Mouse (Mus musculus) 416B (cell line): ENCODE data around the gene Gfpt1.
"Not testable (repeated sequence)": the region's sequence is repeated elsewhere in the genome, so short reads cannot be mapped to it uniquely, and the experiment has no call there.

Experiments
- DNase-seq: peaks from one replicate; pipeline ENCODE4 v3.0.0; 2011; ENCODE audit warnings: low read depth

Gfpt1 gene

DNA sequence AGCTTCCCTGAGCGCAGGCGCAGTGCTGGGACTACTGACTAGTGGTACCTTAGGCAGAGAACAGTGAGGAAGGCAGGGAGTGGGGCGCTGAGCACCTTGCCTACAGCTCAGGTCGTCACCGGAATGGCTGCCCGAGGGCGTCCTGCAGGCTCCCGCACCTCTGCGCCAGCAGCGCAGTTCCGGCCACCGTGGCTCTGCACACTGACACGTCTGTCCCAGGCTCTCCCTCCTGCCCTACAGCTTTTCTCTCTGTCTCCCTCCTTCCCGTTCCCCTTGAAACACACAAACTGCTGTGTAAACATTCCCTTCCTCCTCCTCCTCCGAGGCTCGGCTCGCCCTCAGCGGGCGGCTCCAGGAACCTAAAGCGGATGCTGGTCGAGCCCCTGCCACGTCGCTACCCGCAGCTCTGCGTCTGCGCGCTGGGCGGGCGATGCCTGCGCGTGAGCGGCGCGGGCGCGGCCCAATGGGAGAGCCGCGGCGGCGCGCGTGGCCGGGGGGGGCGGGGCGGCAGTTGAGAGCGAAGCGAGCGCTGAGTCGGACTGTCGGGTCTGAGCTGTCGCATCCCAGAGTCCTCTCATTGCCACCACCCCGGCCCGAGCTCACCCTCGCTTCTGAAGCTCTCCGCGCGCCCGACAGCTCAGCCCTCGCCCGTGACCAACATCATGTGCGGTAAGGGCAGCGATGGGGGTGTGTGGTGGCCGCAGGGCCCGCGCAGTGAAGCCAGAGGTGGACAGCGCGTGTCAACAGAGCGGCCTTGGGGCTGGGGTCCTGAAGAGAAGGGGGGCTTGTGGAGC is at the start of gene Gfpt1:
Gfpt1 (plus strand) TSS at position 510 of the 794 bp plus-strand sequence.
- DNase-seq = peak; percentile 94

DNA sequence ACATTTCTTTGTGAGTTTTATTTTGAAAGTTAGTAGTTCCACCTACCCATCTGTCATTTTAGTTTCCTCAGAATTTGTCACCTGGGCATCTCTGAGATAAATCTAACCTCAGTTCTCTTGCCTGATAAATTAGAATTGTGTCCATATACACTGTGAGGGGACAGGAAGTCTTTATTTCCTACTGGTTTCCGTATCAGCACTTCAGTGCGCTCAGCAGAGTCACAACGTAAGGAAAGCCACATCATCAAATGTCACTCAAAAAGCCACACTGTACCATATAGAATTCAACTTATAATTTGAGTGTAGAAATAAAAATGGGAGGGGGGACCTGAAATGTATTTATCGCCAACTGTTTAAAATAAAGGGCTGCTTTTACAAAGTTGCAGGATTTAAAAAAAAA is 48.4 kb upstream of the Gfpt1 start:
- peak; percentile 72 for DNase-seq

DNA sequence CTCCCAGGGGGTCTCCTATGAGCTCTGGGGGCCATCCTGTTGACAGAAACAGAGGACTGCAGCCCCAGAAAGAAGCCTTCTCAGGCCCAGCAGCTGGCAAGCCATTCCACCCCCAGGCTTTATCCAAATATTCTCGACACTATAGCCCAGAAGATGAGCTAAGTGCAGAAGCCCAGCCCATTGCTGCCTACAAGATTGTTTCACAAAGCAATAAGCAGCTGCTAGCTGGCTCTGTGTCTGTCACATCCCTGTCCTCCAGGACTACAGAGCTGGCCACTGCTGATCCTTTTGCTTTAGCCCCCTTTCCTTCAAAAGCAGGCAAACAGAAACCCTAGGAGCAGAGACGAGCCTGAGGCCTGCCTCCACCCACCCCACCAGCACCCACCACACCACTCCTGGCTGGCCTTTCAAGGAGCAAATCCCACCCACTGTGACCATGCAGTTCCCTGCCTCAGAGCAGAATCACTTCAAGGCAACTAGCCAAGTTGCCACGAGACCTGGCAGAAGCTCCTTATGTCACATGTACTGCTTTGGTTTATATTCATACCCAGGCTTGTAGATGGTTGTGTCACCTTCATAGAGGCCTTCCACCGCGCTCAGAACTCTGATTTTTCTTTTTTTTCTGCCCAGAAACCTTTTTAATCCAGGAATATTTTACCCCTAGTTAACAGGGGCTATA is 45.9 kb upstream of the Gfpt1 start:
- DNase-seq = no peak

DNA sequence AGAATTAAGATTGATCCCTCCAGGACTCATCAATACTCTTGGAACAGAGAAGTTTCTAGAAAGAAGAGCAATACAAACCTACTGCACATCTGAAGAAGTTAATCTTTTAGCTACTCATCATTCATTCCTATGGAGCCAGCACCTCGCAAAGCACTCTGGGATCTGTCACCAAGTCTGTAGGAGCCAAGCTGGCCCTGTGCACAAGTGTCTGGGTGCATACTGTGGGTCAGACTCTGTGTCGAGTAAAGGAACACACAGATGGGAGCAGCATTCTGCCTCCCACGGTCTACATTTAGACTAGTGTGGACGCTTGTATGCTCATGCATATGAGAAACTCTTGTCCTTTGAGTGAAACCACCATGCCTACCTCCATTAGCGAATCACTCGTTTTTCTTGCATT is 45.3 kb upstream of the Gfpt1 start:
- DNase-seq = no peak

DNA sequence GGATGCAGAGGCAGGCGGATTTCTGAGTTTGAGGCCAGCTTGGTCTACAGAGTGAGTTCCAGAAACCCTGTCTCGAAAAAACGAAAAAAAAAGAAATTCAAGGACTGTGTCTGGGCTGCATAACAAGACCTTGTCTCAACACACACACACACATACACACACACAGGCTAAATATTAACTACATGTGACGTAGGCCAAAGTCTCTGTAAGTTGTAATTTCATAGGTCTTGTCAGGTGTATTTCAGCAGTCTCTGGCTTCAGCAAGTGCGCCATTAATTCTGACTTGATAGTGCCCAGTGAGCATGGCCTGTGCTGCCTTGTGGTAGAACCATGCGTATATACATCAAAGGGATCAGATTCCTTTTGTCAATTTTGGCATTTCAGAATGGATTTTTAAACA is 40.7 kb upstream of the Gfpt1 start:
- no peak for DNase-seq

DNA sequence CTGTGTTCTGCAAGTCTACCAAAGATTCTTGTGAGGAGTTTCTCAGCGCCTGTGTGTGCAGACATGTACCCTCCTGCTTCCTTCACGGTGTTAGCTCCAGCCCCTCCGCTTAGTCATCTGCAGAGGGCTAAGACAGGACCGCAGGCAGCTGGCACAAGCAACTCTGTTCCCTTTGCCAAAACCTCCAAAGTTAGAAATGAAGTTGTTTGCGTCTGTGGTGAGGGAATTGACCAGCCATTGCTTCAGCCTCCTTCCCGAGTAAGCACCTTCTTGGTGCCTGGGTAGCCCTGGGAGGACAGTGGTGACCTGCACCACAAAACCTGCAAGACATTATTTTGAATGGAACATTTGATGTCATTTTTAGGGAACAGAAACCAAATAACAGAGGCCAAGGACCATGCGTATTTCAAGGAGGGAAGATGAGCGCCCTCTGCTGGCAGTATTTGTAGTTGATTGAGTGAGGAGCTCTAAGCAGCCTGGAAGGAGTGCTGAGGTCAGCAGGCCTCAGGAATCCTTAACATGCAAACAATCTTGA is 40.1 kb upstream of the Gfpt1 start:
- peak; percentile 93 for DNase-seq

DNA sequence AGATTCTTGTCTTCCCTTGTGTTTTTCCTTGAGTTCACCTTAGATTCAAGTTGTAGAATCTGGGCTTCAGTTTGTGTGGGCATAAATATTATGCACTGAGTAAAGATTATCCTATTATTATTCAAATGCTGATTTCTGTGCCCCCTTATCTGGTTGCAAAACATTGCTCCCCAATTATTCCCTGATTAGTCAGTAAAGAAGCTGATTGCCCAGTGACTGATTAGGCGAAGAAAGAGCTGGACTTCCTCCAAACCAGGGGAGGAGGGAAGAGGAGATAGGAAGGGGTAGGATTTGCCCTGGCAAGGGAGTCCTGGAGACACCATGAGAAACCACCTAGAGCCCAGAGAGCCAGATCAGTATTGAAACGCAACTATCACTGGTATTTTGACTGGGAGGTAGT is 38.5 kb upstream of the Gfpt1 start:
- no peak for DNase-seq

DNA sequence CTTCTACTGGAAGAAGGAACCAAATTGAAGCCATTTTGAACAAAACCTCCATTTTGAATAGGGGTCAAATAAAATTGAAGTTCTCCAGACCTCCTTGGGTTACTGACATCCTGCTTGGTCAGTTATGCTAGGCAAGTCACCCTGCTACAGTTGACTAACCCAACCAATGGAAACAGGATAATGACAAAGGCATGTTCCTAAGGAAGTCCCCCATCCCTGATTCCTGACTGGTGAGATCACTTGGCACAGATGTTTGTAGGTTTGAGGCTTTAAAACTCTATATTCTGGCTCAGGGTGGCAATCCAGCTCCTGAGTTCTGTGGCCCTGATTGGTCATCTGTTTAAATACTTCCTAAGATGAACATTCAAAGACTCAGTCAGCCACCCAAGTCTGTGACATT is 37.1 kb upstream of the Gfpt1 start:
- DNase-seq = peak; percentile 16

DNA sequence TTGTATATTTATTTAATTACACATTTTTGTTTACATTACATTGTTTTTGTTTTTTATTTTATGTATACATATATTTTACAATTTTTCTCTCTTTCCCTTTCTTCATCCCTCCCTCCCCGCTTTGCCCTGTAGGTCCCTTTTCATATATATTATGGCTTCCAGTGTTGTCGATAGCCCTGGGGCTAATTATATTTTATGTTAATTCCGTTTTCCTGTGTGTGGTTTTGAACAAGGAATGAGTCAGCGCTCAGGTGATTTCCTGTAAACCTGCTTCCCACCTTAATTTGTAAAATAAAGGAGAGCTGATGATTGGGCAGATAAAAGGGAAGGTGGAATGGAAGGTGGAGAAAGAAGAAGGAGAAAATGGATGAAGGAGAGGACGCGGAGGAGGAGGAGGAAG is 33.8 kb upstream of the Gfpt1 start, which contains the start of gene Nfu1:
Nfu1 (plus strand) TSS at position 350 of the 400 bp plus-strand sequence.
- DNase-seq = peak; percentile 10

DNA sequence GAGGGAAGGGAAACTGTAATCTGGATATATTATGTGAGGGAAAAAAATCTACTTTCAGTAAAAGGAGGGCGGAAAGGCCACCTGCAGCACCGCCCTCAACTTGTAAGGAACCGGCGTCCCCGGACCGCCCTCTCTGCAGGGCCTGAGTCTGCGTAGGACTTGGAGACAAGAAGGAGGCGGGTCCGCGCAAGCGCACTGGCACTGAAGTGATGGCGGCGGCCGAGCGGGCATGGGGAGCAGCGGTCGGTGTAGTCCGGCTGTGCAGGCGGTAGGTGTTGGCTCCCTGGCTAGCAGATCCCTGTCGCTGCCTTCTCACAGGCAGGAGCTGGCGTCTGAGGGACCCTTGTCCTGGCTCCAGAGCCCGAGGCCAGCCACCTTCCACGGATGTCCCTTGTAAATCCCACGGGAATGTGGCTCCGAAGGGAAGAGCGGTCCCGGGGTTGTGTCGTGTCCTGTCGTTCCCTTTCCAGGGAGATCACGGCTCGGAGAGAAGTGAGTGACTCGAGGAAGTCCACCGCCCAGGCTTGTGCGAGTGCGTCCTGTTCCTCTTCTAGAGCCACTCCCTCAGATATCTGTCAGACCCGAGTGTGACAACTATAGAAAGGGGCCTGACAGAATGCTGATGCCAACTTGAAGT is 32.8 kb upstream of the Gfpt1 start:
- DNase-seq = peak; percentile 96

DNA sequence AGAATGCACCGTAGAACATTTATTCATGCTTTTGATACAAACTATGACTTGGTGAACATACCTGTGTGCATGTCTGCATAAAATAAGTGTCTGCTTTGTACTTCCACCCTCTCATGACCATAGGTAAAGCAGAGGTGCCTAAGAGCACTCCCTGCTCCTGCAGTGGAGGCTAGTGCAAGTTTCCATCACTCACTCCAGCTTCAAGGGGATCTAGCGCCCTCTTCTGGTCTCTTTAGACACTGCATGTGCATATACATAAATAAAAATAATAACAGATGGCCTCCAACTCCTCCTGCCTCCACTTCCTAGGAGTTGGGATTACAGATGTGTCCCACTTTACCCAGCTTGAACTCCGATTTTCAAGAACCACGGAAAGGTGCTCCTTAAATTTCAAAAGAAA is 25.7 kb upstream of the Gfpt1 start:
- DNase-seq = peak; percentile 77

DNA sequence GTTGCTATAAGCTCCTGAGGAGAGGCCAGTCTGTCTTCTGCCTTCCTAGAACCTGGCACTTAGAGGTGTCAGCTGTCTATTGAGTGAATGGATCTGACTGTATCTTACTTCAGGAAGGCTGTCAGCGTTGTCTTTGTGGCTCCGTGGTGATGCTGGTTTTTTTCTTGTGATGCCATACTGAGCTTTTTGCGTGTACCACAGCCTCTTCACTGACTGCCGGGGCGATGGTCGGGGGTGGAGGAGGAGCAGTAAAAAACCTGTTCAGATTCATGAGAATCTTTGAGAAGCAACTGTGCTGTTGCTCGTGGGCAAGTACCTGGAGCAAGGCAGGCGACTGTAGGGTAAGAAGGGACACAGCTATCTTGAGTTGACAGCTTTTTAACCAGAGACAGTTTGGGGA is 23.8 kb upstream of the Gfpt1 start:
- DNase-seq = no peak

DNA sequence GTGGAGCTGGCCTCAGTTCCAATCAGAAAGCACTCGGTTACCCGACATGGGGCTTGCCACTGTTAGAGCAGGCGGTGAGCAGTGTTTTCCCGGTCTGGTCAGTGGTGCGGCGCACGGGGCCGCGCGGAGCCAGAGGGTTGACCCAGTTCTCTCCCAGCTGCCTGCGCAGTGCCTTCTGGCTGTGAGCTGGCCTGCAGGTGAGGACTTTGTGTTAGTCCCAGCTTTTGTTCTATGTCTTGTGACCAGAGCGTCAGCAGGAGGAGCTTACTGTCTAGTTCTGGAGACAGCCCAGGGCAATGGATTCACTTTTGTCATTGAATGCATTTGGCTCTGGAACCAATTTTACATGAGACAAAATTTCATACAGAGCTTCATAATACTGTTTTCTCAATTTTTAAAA is 20.9 kb upstream of the Gfpt1 start:
- DNase-seq = no peak

DNA sequence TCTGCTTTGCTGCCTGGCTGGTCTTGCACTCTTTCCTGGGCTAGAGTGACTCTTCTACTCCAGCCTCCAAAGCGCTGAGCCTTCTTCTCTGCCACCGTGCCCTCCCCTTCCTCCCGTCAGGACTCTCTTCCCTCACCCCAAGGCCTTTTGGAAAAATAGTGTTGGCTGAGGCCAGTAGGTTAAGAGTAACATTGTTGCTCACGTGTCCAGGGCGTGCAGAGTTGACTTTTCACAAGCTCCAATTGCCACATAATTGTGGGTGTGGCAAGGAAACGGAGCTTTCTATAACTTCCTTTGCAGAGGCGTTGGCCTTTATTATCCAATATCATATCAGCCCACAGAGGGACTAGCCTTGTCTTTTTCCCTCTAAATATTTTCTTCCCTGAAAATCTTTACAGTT is 15.7 kb upstream of the Gfpt1 start:
- DNase-seq = peak; percentile 93

DNA sequence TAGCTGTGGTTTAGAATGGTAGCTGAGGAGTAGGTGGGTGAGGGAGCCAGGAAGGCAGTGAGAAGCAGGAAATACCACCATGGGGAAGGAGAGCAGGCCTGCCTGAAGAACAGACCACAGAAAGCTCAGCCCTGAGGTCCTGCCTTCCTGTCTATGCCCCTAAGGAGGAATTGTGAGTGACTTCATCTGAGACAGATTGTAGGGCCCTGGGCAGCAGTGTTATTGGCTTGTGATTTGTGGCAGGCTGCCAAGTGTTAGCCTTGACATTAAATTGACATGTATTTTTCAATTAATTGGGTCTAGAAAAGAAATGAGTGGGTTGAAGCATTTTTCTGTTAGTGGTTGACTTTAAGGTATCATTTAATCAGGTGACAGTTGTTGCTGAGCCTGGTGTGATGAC is 13.8 kb upstream of the Gfpt1 start:
- peak; percentile 60 for DNase-seq

DNA sequence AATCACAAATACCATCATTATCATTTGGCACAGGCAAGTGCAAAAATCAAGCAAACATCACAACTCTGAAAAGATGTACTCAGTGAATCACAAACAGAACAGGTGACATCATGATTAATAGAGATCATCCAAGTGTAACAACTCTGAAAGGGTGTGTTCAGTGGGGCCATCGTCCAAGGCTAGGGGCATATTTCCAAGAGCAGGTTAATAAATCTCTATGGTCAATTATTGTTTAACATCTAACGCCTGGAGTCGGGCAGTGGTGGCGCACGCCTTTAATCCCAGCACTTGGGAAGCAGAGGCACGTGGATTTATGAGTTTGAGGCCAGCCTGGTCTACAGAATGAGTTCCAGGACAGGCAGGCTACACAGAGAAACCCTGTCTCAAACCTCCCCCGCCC is 11.3 kb upstream of the Gfpt1 start:
- DNase-seq = not testable (repeated sequence)

DNA sequence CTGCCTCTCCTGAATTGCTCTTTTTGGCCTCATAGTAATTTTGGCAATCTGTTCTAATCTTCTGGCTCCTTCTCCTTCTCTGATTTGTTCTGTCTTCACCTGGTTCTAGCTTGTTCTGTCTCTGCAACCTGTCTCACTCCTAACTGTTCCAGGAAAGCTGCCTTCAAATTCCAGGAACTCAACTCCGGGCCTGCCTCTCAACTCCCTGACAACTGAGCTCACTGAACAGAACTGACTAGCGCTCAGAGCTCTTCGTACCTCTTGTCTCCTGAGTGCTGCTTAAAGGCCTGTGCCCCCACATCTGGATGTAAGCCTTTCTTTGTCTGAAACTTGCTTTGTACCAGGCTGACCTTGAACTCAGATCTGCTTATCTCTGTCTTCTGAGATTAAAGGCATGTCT is 10.2 kb upstream of the Gfpt1 start:
- no peak for DNase-seq

DNA sequence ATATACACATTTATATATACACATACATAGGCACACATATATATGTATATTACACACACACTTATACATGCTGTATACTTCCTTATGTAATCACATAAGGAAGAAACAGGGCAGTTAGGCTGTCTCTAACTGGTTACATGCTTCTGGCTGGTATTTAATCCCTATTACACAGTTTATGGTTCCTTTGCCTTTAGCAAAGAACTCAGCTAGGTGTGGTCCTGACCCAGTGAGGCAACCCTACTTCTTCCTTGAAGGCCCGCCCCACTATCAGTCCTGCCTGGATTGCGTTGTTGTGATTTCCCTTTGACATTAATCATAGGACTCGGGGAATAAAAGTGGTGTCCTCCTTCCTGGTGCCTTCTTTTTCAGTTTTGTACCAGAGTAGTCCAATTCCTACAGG is 8.3 kb upstream of the Gfpt1 start:
- no peak for DNase-seq

DNA sequence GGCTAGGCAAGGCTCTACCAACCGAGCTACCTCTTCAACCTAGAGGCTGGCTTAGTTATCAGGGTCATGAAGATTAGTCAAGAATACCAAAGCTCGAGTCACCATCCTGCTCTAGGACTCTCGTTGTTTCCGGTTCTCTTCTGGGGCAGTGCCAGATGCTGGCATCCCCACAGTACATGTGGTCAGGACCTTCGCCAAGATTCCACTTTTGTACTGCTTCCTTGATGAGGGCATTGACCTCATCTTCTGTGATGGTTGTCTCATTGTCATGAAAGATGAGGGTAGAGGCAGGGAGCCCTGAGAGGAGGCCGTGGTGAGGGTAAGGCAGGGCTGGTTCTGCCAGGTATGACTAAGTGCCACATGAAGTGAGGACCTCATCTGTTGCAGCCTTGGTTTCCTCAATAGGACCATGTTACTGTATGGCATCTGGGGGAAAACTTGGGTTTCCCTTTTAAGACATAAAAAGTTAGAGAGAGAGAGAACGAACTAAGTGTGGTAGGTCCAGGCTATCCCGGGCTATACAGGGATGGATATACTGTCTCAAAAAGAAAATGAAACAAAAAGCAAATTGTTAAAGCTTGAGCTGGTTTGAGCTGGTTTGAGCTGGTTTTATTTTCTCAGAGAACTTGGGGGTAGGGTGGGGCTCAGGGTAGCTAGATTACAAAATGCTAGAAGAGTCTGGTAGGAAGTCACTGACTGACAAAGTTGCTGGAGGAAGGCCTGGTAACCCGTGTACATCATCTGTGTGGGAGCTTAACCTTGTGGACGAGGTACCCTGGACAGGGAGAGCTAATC is 4.6 kb upstream of the Gfpt1 start:
- peak; percentile 89 for DNase-seq

DNA sequence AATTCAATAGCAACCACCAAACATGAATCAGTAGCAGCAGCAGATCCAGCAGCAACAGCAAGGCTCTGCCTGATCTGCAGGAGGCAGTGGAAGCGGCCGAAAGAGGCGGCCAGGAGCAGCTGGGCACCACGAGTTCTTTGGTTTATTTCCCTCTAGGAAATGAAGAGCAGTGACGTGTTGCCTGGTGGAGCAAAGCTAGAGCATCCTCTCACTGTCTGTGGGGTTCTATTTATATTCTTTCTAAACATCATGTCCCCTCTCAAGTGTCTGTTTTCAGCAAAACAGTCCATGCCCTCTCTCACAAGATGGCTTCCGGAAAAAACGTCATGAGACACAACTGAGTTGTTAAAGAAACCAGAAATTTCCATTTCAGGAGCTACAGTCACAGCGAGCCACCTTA is 3.5 kb upstream of the Gfpt1 start:
- no peak for DNase-seq

DNA sequence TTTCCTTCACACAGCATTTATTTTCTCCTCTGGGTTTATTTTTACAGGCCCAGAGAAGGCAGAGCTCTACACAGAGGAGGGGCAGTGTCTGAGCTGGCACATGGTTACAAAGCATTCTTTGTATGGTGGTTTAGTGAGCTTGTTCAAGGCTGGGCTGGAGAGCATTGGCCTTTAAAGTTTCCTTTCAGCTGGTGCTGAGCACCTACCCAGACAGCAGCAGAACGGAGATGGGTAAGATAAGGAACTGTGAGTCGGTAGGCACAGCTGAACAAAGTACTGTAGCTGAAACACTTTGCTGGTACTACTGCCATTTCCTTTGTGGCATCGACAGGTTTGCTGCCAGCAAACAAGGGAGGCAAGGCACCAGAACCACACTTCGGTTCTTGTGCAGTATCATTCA is 1.7 kb upstream of the Gfpt1 start:
- DNase-seq = peak; percentile 82

DNA sequence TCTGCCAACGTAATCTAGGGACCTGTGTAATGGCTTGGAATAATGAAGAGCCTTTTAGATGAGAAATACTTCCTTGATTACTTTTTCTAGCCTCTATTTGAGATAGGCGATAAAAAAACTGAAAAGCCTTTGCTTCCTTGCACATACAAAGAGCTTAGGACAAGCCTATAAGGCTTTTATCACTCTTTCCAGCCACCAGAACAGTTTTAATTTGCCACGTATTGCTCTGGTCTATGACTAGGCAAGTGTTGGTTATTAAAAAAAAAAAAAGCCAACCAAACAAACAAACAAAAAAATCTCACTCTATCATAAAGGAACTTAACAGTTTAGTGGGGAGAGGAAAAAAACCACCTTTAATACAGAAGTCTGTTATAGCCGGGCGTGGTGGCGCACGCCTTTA is 1.2 kb upstream of the Gfpt1 start:
- DNase-seq = no peak
